Mouse (Mus musculus) thymus, postnatal 0 days (tissue): ENCODE measurements around the gene Wnt4. TPM values are rescaled to one million over a fixed set of nuclear protein-coding genes. Genes with fewer than 3 reads are reported as not detected.
A peak's percentile ranks its signal among the peaks of the same experiment; 100 is the strongest.

Experiments
- DNase-seq: peaks from one replicate; pipeline ENCODE4 v3.0.0-alpha.2; 2015; ENCODE audit warnings: low spot score
- polyA plus RNA-seq: library from polyadenylated mRNA; unstranded; fragments of >200 nt; fragmentation: Nextera tagmentation; extraction: Ambion mirVana; gene quantifications from 2 replicates; pipeline ENCODE4 v1.2.1, GENCODE M21; 2015

Gene Wnt4
- polyA plus RNA-seq, 1 experiment from 2014 or later, result 11.7 TPM

DNA sequence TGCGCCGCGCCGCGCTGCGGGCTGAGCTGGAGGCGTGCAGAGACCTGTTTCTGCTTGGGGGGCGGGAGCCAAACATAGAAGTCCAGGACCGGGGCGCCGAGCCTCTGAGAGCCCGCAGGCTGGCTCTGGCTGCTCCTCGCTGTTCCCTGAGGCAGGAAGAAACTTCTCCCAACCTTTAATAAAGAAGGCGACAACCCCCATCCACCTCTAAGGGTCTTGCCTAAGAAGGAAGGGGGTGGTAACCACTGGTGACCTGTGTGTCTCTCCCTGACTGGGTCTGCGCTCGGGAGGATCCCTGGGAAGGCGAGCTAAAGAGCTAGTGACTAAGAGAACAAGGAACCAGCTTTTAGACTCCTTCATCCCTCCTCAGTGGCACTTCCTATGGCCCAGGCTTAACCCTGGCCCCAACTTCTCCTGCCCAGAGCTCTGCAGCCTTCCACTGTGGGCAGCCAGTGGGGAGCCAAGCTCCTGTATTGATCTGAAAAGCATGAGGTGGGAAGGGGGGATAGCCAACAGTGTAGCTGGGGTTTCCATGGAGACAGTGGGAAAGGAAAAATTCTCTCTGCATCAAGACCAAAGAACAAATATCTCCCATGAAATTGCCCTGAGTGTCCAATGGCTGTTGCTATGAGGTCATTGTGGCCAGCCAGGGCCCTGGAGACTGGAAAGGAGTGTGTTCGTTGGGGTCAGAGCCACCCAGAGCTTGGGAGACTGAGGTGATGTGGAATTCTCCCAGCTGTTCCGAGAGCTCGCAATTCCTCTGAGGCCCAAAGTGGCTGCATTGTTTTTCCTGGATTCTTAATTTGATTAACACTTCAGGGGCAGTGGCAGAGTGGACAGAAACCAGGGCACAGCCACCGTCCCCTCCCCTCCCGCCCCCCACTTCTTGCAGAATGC lies 1.1 kb downstream of the Wnt4 start:
- no peak for DNase-seq

DNA sequence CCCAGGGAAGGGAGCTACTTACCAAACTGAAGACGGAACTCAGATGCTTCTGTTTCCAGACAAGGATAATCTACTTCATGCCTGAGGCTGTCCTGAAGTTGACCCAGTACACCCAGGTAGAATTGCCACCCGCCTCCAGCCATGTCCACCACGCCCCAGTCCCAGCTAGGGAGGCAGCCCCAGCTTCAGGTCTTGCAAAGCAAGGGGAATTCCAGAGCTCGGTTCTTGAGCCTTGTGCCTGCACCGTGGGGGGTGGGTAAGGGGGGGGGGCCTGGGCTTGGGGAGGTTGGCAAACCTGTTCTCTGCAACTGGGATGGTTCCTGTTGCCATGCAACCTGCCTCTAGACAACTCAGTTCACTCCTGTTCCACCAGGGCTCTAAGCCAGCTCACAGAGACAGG lies 2.1 kb downstream of the Wnt4 start:
- no peak for DNase-seq

DNA sequence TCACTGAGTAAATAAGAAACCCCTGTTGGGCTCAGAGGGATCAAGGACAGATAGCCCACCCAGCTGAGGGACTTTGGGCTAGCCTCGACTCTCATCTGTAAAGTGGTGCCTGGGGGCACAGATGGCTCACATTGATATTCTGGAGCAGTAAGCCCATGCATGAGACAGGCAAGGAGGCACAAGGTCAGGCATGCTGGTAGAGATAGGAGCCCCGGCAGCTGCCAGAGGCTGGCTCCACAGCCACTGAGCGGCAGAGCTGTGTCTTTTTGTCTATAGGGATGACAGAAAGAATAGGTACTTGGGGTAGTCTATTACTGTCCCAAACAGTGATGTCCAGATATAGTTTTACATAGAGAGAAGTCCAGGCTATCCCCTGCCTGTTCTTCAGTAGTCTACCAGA lies 4.0 kb downstream of the Wnt4 start:
- DNase-seq, result no peak

DNA sequence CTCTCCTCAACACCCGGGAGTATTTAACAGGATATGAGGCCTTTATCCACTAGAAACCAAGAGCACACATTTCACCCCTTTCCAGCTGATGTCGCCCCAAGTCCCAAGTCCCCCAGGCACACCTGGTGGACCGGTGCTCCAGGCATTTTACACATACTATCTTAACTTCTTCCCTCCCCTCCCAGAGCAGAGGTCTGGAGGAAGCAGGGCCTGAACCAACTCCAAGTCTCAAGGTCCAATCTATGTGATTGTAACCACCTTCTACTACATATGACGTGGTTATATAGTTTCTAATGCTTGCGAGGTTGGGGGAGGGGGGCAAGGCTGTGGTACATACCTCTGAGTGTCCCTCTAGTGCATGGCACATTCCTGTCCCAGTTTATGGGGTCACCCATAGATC lies 4.8 kb downstream of the Wnt4 start:
- DNase-seq, result no peak

DNA sequence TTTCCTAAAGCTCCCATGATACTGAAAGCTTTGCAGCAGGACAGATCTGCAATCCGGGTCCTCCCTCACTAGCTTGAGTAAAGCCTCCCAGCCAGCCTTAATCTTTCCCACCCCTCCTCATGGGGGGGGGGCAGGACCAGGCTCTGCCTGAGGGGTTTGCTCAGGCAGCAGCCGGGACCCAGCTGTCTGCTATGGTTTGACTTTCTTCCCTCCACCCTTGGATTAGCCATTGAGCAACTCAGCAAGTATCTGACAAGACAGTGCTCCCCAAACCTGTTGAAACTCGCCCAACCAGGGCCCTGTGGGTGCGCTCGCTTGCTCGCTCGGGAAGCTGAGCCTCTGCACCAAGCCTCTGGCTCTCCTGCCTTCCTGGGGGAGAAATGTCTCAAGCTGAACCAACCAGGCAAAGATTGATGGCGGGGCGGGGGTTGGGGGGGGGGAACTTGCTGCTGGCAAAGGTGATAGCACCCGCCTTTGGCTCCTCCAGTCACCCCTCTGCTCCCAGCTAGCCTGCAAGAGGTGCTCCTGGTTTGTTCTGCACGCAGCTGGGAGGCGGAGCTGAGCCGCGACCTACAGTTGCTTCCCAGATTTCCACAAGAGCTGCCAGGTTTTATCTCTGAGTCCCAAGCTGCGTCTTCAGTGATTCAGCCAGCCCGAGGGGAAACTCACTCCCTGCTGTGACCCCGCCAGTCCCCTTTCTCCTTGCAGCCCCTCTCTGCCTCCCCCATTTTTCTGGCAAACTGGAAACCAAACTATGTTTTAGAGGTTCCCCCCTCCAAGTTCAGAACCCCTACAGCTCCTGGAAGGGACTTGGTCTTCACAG lies 5.5 kb downstream of the Wnt4 start:
- DNase-seq, result no peak

DNA sequence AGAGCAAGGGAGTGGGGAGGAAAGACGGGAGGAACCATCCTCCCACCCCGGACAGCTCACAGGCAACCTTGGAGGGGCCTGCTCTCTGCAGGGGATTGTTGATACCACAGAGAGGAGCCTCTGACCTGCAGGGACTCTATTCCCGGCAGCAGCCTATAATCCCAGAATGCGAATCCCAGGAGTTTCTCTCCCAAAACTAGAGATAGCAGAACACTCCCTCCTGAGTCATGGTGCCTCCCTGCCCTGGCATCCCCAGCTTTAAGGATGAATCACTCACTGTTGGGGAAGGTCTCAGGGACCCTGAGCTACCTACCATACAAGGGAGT lies 6.1 kb downstream of the Wnt4 start:
- DNase-seq, result no peak

DNA sequence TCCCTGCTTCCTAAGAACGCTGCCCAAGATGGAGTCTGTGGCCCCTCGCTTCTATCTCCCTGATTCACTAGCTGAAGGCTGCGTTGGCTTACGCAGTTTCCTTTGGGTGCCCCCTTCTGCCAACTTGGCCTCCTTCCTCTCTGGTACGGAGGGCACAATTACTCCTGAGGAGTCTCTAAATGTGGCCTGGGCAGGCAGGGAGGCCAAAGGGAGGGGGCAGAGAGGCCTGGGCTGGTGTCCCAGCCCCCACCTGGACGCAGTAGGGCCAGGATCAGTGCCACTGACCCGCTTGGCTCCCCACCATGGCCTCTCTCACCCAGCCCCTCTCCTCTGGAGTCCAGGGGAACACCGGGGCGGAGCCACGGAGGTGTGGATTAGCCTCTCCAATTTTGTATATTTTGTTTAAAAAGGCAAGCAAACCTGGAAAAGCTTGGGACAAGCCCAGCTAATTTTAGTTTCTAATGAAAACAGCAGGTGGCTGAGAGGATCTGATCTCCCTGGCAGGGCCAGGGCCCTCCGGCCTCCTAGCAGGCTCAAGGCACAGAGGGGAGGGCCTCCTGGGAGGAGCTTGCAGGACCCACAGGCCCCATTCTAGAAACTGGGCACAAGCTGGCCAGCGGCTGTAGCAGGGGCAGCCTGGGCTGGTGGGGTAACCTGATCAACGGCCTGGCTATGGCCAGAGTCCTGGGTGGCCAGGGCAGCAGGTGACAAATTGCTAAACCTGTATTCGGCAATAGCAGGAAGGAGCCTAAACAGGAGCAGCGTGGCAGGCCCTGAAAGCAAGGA lies 8.8 kb downstream of the Wnt4 start:
- DNase-seq, result no peak

DNA sequence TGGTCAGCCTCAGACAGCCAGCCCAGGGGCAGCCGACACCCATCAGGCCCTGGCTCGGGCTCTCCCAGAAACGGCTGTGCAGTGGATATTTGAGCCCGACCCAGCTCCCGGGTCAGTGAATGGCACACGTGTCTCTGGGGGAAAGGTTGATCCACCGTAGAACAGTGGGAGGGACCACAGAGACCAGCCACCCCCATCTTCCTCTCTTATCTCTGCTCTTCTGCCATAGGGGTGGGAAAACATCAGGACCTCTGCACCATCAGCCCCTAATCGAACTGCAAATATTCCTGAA lies 9.3 kb downstream of the Wnt4 start:
- DNase-seq, result no peak

DNA sequence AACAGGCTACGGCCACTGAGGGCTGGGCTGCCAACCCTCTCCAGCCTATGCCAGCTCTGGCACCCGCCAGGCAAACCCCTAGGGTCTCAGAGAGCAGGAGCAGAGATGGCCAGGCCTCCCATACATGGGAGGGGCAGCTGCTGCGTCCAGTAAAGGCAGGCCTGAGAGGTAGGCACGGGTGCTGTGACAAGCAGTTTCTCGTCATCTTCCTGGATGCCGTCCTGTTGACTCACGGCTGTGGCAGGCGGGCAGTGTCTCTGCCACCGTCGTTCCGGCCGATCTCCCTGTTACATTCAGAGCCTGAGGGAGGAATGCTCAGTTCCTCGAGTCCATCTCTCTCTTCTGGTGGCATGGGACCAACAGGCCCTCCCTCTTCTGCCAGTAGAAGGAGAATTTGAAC lies 9.9 kb downstream of the Wnt4 start:
- DNase-seq, result no peak

DNA sequence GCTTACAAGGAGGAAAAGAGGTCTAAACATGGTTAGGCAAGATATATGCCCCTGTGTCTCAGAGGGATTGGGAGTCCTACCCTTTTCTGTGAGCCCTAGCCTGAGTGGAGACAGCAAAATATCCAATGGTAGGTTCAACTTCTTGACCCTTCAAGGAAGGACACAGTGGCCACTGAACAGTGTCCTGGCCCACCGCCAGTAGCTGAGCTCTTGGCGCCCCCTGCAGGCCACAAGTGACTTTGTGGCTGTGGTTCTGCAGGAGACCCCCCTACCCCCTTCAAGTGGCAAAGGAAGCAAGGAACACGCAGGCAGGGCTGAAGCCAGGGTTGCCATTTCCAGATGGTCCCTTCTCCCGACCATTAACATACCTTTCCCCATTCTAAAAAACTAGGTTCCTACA lies 10.5 kb downstream of the Wnt4 start:
- peak; percentile 48 for DNase-seq

DNA sequence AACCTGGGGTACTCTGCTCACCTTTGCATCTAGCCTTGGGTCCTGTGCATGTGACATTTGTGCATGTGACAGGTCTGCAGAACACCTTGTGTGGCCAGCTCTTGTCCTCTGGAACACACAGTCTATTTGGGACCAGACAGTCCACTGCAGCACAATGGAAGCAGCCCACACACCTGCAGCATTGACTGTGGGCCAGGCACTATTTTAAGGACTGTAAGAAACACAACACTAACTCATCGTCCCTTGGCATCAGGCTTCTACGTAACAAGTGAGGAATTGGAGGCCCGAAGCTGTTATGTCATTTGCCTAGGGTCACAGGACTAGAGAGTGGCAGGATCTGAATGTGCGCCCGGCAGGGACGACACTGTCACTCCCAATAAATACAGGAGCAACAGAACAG lies 12.4 kb downstream of the Wnt4 start:
- no peak for DNase-seq

DNA sequence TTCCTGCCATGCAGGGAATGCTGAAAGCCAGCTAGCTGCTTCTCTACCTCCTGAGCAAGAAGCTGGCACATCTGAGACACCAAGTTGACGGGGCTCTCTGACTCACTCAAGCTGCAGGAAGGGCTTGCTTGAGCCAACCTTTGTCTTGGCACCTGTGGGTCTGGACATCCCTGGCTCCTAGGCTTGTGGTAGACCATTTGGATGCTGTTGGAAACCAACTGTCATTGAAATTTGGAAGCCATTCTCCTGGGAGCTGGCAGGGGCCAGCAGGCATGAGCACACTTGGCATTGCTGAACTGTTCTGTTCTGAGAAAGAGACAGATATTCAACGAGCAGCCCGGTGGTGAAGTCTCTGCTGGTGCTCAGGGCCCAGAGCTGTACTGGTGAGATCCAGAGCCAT lies 13.0 kb downstream of the Wnt4 start:
- DNase-seq, result no peak

DNA sequence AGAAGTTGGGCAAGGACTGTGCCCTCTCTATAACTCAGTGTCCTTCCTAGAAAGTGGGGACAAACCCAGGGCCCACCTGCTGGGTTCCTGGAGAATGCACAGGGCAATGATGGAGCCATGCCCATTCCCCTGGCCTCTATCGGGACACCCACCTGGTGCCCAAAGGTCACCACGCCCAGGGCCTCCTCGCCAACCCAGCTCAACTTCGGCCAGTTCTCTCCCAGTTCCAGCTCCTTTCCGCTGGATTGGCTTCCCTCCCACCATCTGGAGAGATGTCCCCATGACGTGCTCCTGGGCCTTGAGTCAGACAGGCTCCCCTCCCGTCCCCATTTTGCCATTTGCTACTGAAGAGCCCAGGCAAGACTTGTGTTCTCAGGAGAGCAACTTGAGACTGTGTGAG lies 15.3 kb downstream of the Wnt4 start:
- no peak for DNase-seq

DNA sequence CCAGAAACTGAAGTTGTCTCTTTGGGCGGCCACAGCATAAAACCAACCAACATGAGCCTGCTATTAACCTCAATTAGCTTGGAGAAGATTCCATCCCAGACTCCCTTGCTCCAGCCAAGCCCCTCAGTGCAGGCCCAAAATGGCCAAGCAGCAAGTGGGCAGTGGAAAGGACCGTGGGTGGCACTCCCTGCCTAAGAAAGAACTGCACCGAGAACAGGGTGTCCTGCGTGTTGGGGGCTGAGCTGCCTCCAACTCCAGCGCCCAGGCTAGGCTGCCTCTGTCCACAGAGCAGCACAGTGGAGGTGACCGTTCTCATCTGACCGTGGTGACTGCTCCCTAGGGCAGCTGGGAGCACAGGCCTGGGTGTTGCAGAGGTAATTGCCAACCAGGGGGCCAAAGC lies 16.7 kb downstream of the Wnt4 start:
- no peak for DNase-seq

DNA sequence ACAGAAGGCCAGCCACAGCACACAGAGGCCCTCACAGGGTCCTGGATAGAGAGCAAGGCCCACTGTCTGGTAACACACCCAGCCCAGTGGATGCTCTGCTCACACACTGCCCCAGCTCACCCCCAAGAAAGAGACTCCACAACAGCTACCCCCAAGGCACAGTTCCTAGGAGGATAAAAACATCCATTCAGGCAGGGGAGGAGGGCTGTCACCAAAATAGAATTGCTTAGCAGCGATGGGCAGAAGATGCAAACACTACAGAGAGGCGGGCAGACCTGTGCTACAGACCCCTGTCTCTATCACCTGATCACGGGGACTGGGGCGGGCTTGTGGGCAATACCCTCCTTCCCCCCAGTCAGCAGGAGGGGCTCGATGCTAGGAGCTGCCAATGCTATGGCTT lies 17.2 kb downstream of the Wnt4 start:
- no peak for DNase-seq

DNA sequence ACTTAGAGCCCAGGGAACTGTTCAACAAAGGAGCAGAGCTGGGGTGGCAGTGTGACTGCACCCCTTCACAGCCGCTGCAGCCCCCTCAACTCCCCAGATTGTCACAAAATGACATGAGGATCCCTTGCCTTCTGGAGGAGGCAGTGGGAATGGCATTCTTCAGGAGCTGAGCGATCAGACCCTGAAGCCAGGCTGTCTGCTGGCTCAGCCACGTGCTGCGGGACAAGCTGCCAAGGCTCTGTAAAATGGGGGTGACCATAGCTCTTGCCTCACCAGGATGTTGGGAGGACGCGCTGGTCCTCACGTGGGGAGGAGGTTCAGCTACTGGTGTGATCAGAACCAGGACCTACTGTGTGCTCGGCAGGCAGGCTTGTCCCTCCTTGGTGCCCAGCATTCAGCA lies 17.7 kb downstream of the Wnt4 start:
- DNase-seq, result no peak

DNA sequence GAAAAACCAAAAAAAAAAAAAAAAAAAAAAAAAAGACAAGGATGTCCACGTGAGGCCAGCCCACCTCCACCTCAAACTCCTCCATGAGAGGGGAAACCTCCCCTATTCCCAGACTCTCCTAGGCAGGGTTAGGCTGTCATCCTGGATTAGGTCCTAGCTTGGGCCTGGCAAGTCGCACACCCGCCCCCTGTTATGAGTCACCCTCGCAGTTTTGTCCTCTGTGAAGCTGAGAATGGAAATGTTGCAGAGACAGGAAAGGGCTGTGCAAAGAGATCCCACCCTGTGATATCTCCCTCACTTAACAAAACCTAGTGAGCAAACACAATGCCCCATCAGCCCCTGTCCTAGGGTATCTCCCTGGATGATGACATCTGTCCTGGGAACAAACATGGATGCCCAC lies 20.3 kb downstream of the Wnt4 start:
- no peak for DNase-seq

DNA sequence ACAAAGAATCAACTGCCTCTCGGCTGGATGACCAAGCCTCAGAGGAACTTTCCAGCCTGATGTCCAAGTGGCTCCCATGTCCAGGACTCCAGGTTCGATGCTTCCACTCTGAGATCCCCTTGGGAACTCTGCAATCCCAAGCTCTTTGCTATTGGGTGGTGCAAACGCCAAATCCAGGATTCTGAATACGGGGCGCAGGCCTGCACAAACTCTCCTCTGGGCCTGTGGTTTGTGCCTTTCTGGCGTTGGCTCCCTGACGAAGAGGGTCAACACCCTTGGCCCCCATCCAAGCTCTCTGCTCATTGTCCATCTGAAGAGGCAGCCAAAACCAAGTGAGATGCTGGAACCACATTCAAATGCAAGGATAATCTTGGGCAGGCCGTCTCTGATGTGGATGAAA lies 21.1 kb downstream of the Wnt4 start:
- no peak for DNase-seq

DNA sequence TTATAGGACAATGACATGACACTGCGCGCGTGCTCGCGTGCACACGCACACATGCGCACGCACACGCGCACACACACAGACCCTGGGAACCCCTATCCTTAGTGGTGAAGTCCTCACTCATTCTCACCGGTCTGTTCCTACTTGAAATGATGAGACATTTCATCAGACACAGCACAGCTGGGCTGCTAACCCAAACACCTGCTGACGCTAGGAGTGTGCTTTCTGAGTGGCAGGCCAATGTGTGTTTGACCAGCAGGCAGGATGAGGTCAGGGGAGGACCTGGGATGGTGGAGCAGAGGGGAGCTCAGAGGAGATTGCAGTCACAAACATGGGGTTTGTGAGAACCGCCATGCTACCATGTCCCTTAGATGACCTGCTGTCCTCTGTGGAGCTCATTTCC lies 22.9 kb downstream of the Wnt4 start:
- DNase-seq, result no peak

DNA sequence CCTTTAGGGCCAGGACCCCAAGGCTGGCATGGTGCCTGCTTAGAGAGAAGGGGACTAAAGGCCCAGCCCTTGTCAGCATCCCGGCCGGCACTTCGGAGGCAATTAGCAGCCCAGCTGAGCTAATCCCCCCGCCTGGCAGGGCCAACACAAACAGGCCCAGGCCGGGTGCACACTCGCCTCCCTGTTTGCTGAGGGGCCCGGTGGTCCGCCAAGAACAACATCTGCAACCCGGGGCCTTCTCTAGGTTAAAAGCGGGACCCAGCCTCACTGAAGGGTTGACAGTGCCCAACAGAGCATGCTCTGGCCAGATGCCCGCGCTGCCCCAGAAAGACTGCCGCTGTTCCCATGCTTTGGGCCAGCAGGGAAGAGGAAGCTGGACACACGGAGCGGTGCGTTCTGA lies 24.3 kb downstream of the Wnt4 start:
- DNase-seq, result no peak

DNA sequence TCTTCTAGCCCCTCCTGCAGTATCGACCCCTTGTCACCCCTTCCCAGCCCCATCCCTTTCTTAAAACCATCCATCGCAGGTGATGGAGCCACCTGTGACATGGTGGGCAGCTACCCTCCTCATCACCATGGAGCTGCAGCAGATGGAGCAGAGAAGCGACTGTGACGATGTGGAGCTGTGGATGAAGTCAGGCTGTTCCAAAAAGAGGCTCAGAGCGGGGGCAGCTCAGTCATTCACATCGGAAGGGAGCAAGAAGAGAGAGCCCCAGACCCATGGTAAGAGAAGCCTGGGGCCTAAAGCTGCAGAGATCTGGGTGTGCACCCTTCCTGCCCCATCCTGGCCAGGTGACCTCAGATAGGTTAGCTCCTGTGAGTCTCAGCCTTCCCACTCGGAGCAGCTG lies 26.8 kb downstream of the Wnt4 start:
- DNase-seq, result no peak

DNA sequence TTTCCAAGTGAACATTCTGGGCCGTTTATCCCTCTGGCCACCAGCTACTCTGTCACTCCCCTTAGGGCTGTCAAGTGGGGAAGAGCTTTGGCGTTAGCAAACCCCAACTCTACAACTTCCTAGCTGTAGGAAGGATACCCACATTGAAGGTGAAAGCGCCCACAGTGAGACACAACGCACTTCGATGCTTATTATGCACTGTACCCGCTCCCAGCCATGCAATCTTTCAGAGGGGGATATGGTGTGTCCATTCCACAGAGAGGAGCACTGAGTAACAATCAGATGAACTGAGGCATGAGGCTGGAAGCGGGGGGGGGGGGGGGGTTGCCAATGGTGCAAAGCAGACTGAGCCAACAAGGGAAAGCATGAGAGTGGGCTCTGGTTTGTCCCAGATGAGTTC lies 27.8 kb downstream of the Wnt4 start:
- no peak for DNase-seq
